Mouse (Mus musculus) gastrocnemius, postnatal 14 days (tissue): Measurements from ENCODE around the gene Tmem11. TPM values are rescaled to one million over a fixed set of nuclear protein-coding genes. Genes with fewer than 3 reads are reported as not detected.

ENCODE experiments used
- DNase-seq: peaks from one replicate; pipeline ENCODE4 v3.0.0; 2021; ENCODE audit warnings: mixed read lengths
- intact Hi-C: fragments of 180-260 bp; cut with DNase I; formaldehyde crosslinking; loops from one replicate; pipeline ENCODE4 v1.15.1; 2025; ENCODE audit warnings: low total_unique reads
- total RNA-seq, 2 experiments: library from RNA; stranded (reverse); gene quantifications; 2 replicates each; pipeline ENCODE4 v1.2.3; 2021

The Tmem11 gene
- total RNA-seq, 2 experiments from 2014 or later, result 35.6 to 38.0 TPM

DNA sequence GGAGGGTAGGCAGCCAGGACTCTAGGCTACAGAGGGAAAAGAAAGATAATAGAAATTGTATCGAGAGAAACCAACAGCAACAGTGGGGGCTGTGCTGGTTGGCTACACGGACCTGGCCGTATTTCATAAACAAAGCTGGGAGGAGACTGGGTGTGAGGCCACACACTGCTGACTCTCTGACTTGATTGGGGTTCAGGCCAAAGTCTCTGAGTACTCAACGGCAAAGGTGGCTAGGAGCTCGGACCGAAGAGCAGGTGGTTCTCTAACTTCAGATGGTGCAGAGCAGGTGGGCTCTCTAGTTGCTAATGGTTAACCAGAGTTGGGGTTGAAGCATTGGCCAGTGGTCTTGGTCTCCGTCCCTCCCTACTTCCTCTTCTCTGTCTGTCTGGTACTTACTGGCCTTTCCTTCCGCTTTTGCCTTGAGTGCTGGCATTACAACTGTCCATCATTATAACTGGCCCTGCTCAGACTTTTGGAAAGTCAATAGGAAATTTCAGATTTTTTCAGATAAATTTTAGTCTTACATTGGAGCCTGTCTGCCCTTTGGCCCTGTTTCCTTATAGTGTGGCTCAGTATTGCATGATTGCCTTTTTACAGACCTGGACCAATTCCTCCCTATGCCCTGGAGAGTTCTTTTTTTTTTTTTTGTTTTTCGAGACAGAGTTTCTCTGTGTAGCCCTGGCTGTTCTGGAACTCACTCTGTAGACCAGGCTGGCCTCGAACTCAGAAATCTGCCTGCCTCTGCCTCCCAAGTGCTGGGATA lies 41.2 kb downstream of the Tmem11 start:
- DNase-seq, result no peak
- intact Hi-C loops, result no loop called here

GRCm38 (mm10) chr11:60836897-60837296 lies 42.2 kb downstream of the Tmem11 start:
- intact Hi-C loops, result no loop called here
- no peak for DNase-seq

GRCm38 (mm10) chr11:60830433-60831052 lies 48.5 kb downstream of the Tmem11 start, which contains the start of gene Dhrs7b:
Dhrs7b (plus strand) TSS chr11:60830631.
- peak; percentile 73 for DNase-seq
- intact Hi-C loops, result no loop called here

DNA sequence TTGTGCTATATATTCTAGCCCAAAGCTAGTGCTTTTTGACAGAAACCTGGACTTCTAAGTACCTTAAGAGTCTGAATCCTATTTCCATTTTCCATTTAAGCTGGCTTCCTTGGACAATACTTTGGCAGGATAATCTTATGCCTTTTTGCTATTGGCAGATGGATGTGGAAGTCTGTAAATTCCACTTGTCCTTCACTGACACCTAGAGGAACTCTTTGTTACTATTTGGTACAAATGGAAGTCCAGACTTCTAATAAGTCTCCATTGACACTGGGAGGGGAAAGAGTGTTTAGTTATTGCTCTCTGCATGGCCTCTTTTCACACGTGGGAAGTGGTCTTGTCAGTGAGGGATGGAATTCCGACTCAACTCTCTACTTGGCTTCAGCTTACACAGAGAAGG lies 50.2 kb downstream of the Tmem11 start:
- intact Hi-C loops, result loop anchor here (10.0 kb wide), 1 partner anchor 134 kb away; the partner anchor contains the start of gene Llgl1
- DNase-seq, result no peak

DNA sequence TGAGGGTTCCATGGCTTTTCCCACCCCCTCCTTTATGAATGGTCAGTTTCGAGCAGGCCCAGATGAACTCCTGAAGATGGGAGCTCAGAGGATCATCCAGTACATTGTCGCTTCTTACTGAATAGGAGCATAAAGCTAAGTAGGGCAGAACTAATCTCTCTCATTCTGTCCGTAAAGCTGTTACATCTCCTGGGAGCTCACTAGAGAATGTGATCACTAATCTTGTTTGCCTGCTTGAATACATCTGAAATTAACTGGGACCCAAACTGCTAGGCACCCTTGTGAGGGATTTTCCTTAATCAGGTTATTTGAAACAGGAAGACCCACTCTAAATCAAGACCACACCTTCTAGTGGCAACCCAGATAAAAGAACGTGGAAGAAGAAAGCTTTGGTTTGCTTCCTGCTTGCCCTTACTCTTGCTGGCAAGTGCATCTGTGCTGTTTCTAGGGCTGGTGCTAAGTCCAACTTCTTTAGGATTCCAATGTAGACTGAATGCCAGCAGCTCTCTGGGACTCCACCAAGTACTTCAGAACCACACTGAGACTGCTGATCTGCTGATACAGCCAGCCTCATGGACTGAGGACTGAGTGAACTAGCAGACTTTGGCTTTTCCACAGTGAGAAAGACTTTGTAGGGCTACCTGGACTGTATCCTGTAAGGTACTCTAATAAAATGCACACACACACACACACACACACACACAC lies 51.7 kb downstream of the Tmem11 start:
- DNase-seq, result no peak
- intact Hi-C loops, result loop anchor here (10.0 kb wide), 1 partner anchor 133 kb away; the partner anchor contains the start of gene Llgl1

DNA sequence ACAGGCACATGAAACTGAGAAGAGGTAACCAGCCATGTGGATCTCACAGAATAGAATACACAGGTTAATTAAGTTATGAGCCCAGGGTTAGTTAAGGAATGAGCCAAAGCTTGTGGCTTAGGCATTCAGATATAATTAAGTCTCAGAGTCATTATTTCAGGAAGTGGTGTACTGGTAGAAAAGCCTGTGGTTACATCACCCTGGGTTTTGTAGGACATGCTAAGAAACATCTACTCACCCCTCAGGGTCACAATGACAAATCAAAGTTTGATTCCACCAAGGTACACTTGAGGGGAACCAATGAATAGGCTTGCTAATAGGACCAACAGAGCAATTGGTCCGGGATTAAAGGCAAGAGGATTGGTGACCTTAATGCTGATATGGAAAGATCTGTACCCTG lies 52.4 kb downstream of the Tmem11 start:
- intact Hi-C loops, result loop anchor here (10.0 kb wide), 1 partner anchor 132 kb away; the partner anchor contains the start of gene Llgl1

GRCm38 (mm10) chr11:60825191-60825590 lies 53.9 kb downstream of the Tmem11 start:
- DNase-seq, result no peak
- intact Hi-C loops, result loop anchor here (10.0 kb wide), 1 partner anchor 130 kb away; the partner anchor contains the start of gene Llgl1

More for the DNA sequence above, 52.4 kb downstream of the Tmem11 start:
- no peak for DNase-seq

DNA sequence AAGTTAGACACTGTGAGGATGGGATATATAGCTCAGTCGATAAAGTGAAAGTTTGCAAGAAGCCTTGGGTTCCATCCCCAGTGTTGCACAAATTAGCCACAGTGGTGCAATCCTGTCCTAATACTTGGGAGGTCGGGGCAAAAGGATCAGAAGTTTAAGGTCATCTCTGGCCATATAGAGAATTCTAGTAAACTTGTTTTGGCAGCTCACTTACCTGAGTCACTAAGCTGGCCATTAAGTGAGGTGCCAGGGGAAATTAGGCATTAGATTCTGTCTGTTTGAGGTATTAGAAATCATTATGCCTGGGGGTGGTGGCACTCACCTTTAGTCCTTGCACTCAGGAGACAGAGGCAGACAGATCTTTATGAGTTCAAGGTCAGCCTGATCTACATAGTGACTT lies 55.3 kb downstream of the Tmem11 start:
- intact Hi-C loops, result loop anchor here (10.0 kb wide), 1 partner anchor 129 kb away; the partner anchor contains the start of gene Llgl1
- DNase-seq, result no peak

DNA sequence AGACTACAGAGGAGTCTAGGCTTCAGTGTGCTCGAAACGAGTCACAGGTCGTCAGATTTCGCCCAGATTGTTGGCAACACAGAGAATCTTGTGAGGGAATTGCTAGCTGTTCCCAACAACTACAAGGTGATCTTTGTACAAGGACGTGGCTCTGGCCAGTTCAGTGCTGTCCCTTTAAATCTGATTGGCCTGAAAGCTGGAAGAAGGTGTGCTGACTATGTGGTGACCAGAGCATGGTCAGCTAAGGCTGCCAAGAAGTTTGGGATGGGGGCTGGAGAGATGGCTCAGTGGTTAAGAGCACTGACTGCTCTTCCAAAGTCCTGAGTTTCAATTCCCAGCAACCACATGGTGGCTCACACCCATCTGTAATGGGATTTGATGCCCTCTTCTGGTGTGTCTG lies 62.7 kb downstream of the Tmem11 start:
- DNase-seq, result no peak
- intact Hi-C loops, result no loop called here

Other genes starting within 250 kb of the Tmem11 start
- 10 to 100 TPM; 12.1 to 14.5 TPM for gene Llgl1, start 179.5 kb downstream of the Tmem11 start, total RNA-seq
- gene Flii, start 152.0 kb downstream of the Tmem11 start, total RNA-seq, result 10 to 100 TPM; 87.8 to 90.9 TPM
- 10 to 100 TPM; 82.5 to 88.4 TPM for gene Mief2, start 150.9 kb downstream of the Tmem11 start, total RNA-seq
- 1 to 10 TPM; 3.8 to 4.5 TPM for gene Top3a, start 101.9 kb downstream of the Tmem11 start, total RNA-seq
- 10 to 100 TPM; 11.2 to 16.7 TPM for gene Smcr8, start 101.7 kb downstream of the Tmem11 start, total RNA-seq
- 10 to 100 TPM; 19.3 to 21.3 TPM for gene Shmt1, start 67.6 kb downstream of the Tmem11 start, total RNA-seq
- 10 to 100 TPM; 16.9 to 19.9 TPM for gene Dhrs7b, start 48.6 kb downstream of the Tmem11 start, total RNA-seq
- 10 to 100 TPM; 10.6 to 11.9 TPM for gene Natd1, start 35.5 kb upstream of the Tmem11 start, total RNA-seq
- 100 to 1,000 TPM; 144 to 173 TPM for gene Map2k3, start 52.8 kb upstream of the Tmem11 start, total RNA-seq
- 10 to 100 TPM; 37.4 to 59.8 TPM for gene Kcnj12, start 143.3 kb upstream of the Tmem11 start, total RNA-seq
- under 1 TPM; 0.29 to 0.37 TPM for gene Tnfrsf13b, start 247.5 kb upstream of the Tmem11 start, total RNA-seq